Mouse (Mus musculus): ENCODE results near the gene Rnf185.
A peak's percentile ranks its signal among the peaks of the same experiment; 100 is the strongest.

DNA sequence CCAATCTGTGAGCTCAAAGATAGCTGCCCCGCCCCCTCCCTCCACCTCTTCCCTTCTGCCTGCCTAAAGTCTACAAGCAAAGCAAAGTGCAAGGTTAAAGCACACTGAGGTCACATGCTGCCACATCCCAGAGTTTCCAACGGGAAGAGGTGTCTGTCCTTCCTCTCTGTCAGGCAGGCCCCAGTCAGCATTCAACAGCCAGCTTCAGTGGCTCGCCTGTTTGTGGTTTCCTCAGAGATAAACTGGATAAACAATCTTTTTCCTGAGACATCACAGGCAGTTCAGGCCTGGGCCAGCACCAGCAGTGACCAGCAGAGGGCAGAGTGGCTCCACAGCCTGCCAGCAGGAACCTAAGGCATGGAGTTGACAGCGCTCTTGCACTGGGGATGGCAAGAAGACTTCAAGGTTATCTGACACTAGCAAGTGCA is 65.2 kb downstream of the Rnf185 start:
- TF ChIP-seq POLR2A (IDR thresholded peaks at IDR 0.05; ENCODE audit: low read depth, low read length), result no peak
- peak; percentile 98 for TF ChIP-seq CTCF (IDR thresholded peaks at IDR 0.05; ENCODE audit: extremely low read depth, insufficient read depth, insufficient read length, insufficient replicate concordance)

Data from spleen, adult 2 months (tissue).